Mouse (Mus musculus) thymus, adult 2 months (tissue): ENCODE measurements around the gene Spag8. TPM values are rescaled to one million over a fixed set of nuclear protein-coding genes. Genes with fewer than 3 reads are reported as not detected.
A peak's percentile ranks its signal among the peaks of the same experiment; 100 is the strongest.

Experiments used
- DNase-seq: peaks from one replicate; pipeline ENCODE4 v3.0.0; 2021
- H3K27ac ChIP-seq: fragments of 200-500 bp; 2 replicates; pipeline ENCODE4 v1.5.1; 2012; ENCODE audit warnings: low read length, control low read depth; ENCODE audit not compliant: control insufficient read depth, insufficient read depth
- H3K27me3 ChIP-seq: fragments of 200-500 bp; 2 replicates; pipeline ENCODE4 v1.6.1; 2012; ENCODE audit warnings: mild to moderate bottlenecking, low read length, moderate library complexity, mixed read lengths; ENCODE audit not compliant: control insufficient read depth, insufficient read depth
- H3K36me3 ChIP-seq: fragments of 200-500 bp; 2 replicates; pipeline ENCODE4 v1.6.1; 2012; ENCODE audit warnings: mild to moderate bottlenecking, low read length, moderate library complexity; ENCODE audit not compliant: control insufficient read depth, insufficient read depth
- H3K4me1 ChIP-seq: fragments of 200-500 bp; replicated peaks from 2 replicates; pipeline ENCODE4 v1.6.1; 2012; ENCODE audit warnings: low read length; ENCODE audit not compliant: control insufficient read depth, insufficient read depth
- H3K4me3 ChIP-seq: fragments of 200-500 bp; 2 replicates; pipeline ENCODE4 v1.5.1; 2012; ENCODE audit warnings: mild to moderate bottlenecking, low read length, control low read depth, moderate library complexity; ENCODE audit not compliant: control insufficient read depth, insufficient read depth
- CTCF ChIP-seq: fragments of 200-500 bp; IDR thresholded peaks from 2 replicates; pipeline ENCODE4 v1.5.1; 2012; ENCODE audit warnings: mild to moderate bottlenecking, control low read depth, low read length, moderate library complexity, borderline replicate concordance; ENCODE audit not compliant: control insufficient read depth, poor library complexity, insufficient read depth; ENCODE audit errors: extremely low read depth
- POLR2A ChIP-seq: fragments of 200-500 bp; IDR thresholded peaks from 2 replicates; pipeline ENCODE4 v1.6.1; 2012; ENCODE audit warnings: mild to moderate bottlenecking, low read length, control low read depth, moderate library complexity; ENCODE audit not compliant: control insufficient read depth, poor library complexity, insufficient read depth; ENCODE audit errors: extremely low read depth
- WGBS: fragments of 180-500 bp; shearing (Covaris S2); methylation state at CpG from one replicate; pipeline ENCODE4 v1.1.7; 2018; 5-methylcytosine and 5-hydroxymethylcytosine counted together
- polyA plus RNA-seq: library from polyadenylated mRNA; depleted of rRNA; stranded (reverse); fragments of >200 nt; gene quantifications from 2 replicates; pipeline ENCODE4 v1.2.3, GENCODE M21; 2012

Spag8 gene
- polyA plus RNA-seq, 1 experiment = 1.00 TPM

DNA sequence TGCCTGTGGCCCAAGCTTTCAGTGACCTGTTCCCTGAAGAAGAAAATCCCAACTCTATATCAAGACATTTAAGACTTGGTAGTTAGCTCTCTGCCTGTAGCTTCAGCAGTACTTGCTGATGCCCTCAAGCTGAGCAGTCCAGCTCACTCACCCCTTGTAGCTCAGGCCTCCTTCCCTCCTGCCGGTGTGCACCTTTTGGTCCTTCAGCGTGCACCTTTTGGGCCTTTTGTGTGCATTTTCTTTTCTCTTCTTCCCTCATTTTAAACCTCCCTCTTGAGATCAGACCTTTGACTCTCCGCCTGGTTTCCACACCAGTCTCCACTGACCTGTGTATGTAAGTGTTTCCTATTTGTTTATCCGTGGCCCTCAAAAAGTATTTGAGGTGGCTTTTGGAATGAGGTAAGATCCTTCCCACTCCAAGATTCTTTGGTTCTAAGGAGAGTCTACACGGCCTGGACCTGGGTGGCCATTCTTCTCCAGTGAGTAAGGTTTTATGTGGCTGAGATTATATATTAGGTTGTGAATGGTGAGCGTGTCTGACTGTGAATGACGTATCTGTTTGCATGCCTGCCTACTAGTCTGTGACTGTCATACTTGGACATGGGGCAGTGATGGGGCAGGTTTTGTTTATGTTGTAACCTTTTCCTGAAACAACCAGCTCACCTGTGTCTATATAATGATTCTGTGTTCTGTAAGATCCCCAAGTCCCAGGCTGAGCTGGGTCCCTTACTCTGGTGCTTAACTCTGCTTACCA is 18.6 kb downstream of the Spag8 start:
- no peak for DNase-seq
- 97% methylated on average over 7 of the region's 7 CpGs for WGBS
- H3K27me3 ChIP-seq = peaks cover 7% of the 10 kb centered on the region

DNA sequence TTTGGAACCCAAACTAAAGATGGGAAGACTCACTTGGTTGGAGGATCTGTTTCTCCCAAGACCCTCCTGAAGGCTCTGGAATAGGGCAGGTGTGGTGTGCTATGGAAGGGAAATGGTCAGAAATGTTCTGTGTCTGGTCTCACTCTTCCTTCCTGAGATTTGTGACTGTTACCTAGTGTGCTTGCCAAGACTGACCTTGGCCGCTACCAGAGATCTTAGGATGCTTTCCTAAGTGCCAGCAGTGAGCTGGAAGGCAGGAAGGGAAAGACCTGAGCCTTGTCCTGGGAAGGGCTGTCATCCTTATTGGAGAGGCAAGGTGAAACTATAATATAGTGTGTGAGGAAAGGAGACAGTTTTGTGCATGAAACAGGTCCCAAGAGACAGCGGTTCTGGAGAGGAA is 19.7 kb downstream of the Spag8 start:
- no peak overlapping the region for H3K4me3 ChIP-seq
- WGBS = 94% methylated on average over 2 of the region's 2 CpGs
- DNase-seq = no peak
- H3K4me1 ChIP-seq = peaks cover 5% of the 10 kb centered on the region
- TF ChIP-seq CTCF = no peak
- no peak for TF ChIP-seq POLR2A
- no peaks in the 10 kb centered on the region for H3K36me3 ChIP-seq
- H3K27me3 ChIP-seq = peaks cover 7% of the 10 kb centered on the region
- no peak overlapping the region for H3K27ac ChIP-seq

More for the DNA sequence above, 18.6 kb downstream of the Spag8 start:
- no peak overlapping the region for H3K4me3 ChIP-seq
- H3K27ac ChIP-seq = no peak overlapping the region
- H3K4me1 ChIP-seq = peaks cover 5% of the 10 kb centered on the region
- H3K36me3 ChIP-seq = no peaks in the 10 kb centered on the region
- TF ChIP-seq POLR2A (no peak), CTCF (no peak)

DNA sequence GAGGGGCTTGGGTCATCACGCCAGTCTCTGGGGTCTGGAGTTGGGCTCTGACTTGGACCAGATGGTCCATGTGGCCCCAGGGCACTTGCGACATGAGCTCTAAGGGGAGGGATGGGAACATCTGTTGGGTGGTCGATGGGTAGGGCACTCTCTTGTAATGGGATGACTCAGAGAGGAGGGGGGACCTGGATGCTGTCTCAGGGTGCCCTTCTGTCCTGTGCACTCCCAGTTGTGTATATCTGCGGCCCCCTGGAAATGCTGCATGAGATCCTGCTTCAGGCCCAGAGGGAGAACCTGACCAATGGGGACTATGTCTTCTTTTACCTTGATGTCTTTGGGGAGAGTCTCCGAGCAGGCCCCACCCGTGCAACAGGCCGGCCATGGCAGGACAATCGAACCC is 20.1 kb downstream of the Spag8 start:
- no peak for TF ChIP-seq CTCF
- no peak for TF ChIP-seq POLR2A
- H3K4me1 ChIP-seq = peaks cover 5% of the 10 kb centered on the region
- no peak overlapping the region for H3K27ac ChIP-seq
- 89% methylated on average over 8 of the region's 8 CpGs for WGBS
- H3K27me3 ChIP-seq = peaks cover 7% of the 10 kb centered on the region
- H3K36me3 ChIP-seq = no peaks in the 10 kb centered on the region
- DNase-seq = no peak
- no peak overlapping the region for H3K4me3 ChIP-seq

DNA sequence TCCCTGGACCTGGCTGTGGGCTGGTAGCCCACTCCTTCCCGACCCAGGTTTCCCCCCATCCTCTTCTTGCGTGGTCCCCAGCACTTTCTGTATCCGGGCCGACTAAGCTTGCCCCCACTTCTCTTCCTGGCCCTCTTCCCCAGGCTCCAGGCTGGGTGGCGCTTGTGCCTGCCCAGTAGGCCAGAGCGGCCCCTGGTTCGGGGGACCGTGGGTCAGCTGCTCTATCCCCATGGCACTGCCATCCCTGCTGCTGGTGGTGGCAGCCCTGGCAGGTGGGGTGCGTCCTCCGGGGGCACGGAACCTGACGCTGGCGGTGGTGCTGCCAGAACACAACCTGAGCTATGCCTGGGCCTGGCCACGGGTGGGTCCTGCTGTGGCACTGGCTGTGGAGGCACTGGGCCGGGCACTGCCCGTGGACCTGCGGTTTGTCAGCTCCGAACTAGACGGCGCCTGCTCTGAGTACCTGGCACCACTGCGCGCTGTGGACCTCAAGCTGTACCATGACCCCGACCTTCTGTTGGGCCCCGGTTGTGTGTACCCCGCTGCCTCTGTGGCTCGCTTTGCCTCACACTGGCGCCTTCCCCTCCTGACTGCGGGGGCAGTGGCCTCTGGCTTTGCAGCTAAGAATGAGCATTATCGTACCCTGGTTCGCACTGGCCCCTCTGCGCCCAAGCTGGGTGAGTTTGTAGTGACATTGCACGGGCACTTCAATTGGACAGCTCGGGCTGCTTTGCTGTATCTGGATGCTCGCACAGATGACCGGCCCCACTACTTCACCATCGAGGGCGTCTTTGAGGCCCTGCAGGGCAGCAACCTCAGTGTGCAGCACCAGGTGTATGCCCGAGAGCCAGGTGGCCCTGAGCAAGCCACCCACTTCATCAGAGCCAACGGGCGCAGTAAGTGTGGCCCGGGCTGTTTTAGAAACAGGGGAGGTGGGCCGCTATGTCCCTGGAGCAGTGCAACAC is 21.2 kb downstream of the Spag8 start:
- no peak overlapping the region for H3K4me3 ChIP-seq
- peaks cover 7% of the 10 kb centered on the region for H3K27me3 ChIP-seq
- no peak for TF ChIP-seq POLR2A
- no peak for TF ChIP-seq CTCF
- 85% methylated on average over 42 of the region's 42 CpGs for WGBS
- H3K4me1 ChIP-seq = peaks cover 5% of the 10 kb centered on the region
- no peaks in the 10 kb centered on the region for H3K36me3 ChIP-seq
- DNase-seq = no peak
- no peak overlapping the region for H3K27ac ChIP-seq

GRCm38 (mm10) chr4:43631046-43631955 is 22.1 kb downstream of the Spag8 start, which contains the start of gene Npr2:
Gene Npr2, plus strand, starts transcription at chr4:43631935.
- H3K4me3 ChIP-seq = peak within 1 kb of the TSS; percentile 28
- no peaks in the 10 kb centered on the region for H3K36me3 ChIP-seq
- H3K27ac ChIP-seq = no peak within 1 kb of the TSS
- peaks cover 7% of the 10 kb centered on the region for H3K27me3 ChIP-seq
- DNase-seq = no peak
- peaks cover 5% of the 10 kb centered on the region for H3K4me1 ChIP-seq
- WGBS = 5% methylated on average over 61 of the region's 70 CpGs
- TF ChIP-seq CTCF (no peak), POLR2A (no peak)

GRCm38 (mm10) chr4:43630671-43631045 is 22.7 kb downstream of the Spag8 start:
- no peak overlapping the region for H3K4me3 ChIP-seq
- no peak for DNase-seq
- H3K36me3 ChIP-seq = no peaks in the 10 kb centered on the region
- no peak overlapping the region for H3K27ac ChIP-seq
- 60% methylated on average over 5 of the region's 5 CpGs for WGBS
- H3K27me3 ChIP-seq = peaks cover 7% of the 10 kb centered on the region
- TF ChIP-seq POLR2A = no peak
- TF ChIP-seq CTCF = no peak
- peaks cover 5% of the 10 kb centered on the region for H3K4me1 ChIP-seq
